Mouse (Mus musculus): ENCODE data around the gene Zbtb32.
A peak's percentile ranks its signal among the peaks of the same experiment; 100 is the strongest.

Gene Zbtb32

GRCm38 (mm10) chr7:30564970-30565571 lies 33.6 kb downstream of the Zbtb32 start, which contains the start of gene Igflr1:
Igflr1 (plus strand) TSS chr7:30565427.
- DNase-seq: no peak

GRCm38 (mm10) chr7:30563906-30564280 lies 34.8 kb downstream of the Zbtb32 start:
- no peak for DNase-seq

GRCm38 (mm10) chr7:30563117-30563905 lies 35.4 kb downstream of the Zbtb32 start, which contains the start of the genes U2af1l4, Gm49396 and Psenen:
U2af1l4 (plus strand) TSS chr7:30563301.
Gm49396 (plus strand) TSS chr7:30563344.
Psenen (minus strand) TSS chr7:30563627.
- peak; percentile 98 for DNase-seq

- no peak for DNase-seq
Measured at GRCm38 (mm10) chr7:30562526-30563116, 36.1 kb downstream of the Zbtb32 start.

- DNase-seq: no peak
Measured at GRCm38 (mm10) chr7:30560296-30560695, 38.4 kb downstream of the Zbtb32 start.

GRCm38 (mm10) chr7:30559443-30559954 lies 39.2 kb downstream of the Zbtb32 start, which contains the start of gene Lin37:
Lin37 (minus strand) TSS chr7:30559838.
- peak; percentile 99 for DNase-seq

GRCm38 (mm10) chr7:30558656-30559442 lies 39.9 kb downstream of the Zbtb32 start:
- DNase-seq: no peak

GRCm38 (mm10) chr7:30557901-30558514 lies 40.7 kb downstream of the Zbtb32 start:
- DNase-seq: no peak

- no peak for DNase-seq
Measured at GRCm38 (mm10) chr7:30556894-30557536, 41.7 kb downstream of the Zbtb32 start.

- no peak for DNase-seq
Measured at GRCm38 (mm10) chr7:30553810-30554584, 44.7 kb downstream of the Zbtb32 start.

GRCm38 (mm10) chr7:30553021-30553589 lies 45.6 kb downstream of the Zbtb32 start:
- peak; percentile 61 for DNase-seq

- peak; percentile 99 for DNase-seq
Measured at GRCm38 (mm10) chr7:30552102-30553020, 46.3 kb downstream of the Zbtb32 start, which contains the start of the genes Hspb6 and Proser3. Hspb6 (plus strand) TSS chr7:30552178. Proser3 (minus strand) TSS chr7:30552299.

- DNase-seq: peak; percentile 80
Measured at GRCm38 (mm10) chr7:30551445-30552101, 47.1 kb downstream of the Zbtb32 start.

- DNase-seq: no peak
Measured at GRCm38 (mm10) chr7:30550603-30551002, 48.1 kb downstream of the Zbtb32 start.

- DNase-seq: no peak
Measured at GRCm38 (mm10) chr7:30549880-30550279, 48.8 kb downstream of the Zbtb32 start.

- no peak for DNase-seq
Measured at GRCm38 (mm10) chr7:30544327-30544726, 54.4 kb downstream of the Zbtb32 start.

GRCm38 (mm10) chr7:30540572-30540971 lies 58.1 kb downstream of the Zbtb32 start:
- DNase-seq: no peak

Data from lung, postnatal 10 days (tissue).